Comparison of ENCODE assay signal across 18 mouse cellular contexts in genomic region chr2:124404631-124405562, GRCm38 (mm10).
A peak's percentile ranks its signal among the peaks of the same experiment; 100 is the strongest.
DNase-seq lines count a peak whose midpoint lies in the region; ATAC-seq and TF ChIP-seq lines count a peak whose summit lies in the region.
"Had no signal": no experiment of that assay in that cellular context is flagged by ENCODE, and none has a peak within 500 bp of the region (broad histone marks: within the 10 kb centered on the region; RNA-seq: fewer than 3 reads in every experiment).

No protein-coding gene starts in this region.

- H3K4me1 ChIP-seq in heart, embryonic 11.5 days (ENCODE audit: control insufficient read depth, insufficient read depth, low read length), result peaks cover 17% of the 10 kb centered on the region
- H3K4me1 ChIP-seq in forebrain, embryonic 15.5 days, result peaks cover 14% of the 10 kb centered on the region
- no peaks in the 10 kb centered on the region for H3K4me1 ChIP-seq in kidney, embryonic 15.5 days

- intact Hi-C loops in heart, postnatal 10 days (cut with DNase I), result no loop called here

- no peak overlapping the region for H3K4me2 ChIP-seq in heart, embryonic 11.5 days
- H3K4me2 ChIP-seq in forebrain, embryonic 15.5 days (replicated peaks), result no peak overlapping the region
- no peak overlapping the region for H3K4me2 ChIP-seq in kidney, embryonic 15.5 days
- H3K4me2 ChIP-seq: limb, embryonic 12.5 days; neural tube, embryonic 13.5 days had no signal

- 78% methylated on average over 6 of the region's 6 CpGs for WGBS in heart, embryonic 11.5 days (ENCODE audit: insufficient replicate concordance)
- WGBS in forebrain, embryonic 15.5 days, result 50% methylated on average over 6 of the region's 6 CpGs
- WGBS in kidney, embryonic 15.5 days, result 88% methylated on average over 6 of the region's 6 CpGs

- no peak overlapping the region for H3K4me3 ChIP-seq in heart, embryonic 11.5 days (ENCODE audit: low read depth, low read length)
- no peak overlapping the region for H3K4me3 ChIP-seq in layer of hippocampus, adult 2 months
- H3K4me3 ChIP-seq in forebrain, embryonic 15.5 days, result no peak overlapping the region
- H3K4me3 ChIP-seq in kidney, embryonic 15.5 days (replicated peaks), result no peak overlapping the region
- H3K4me3 ChIP-seq: limb, embryonic 12.5 days; neural tube, embryonic 13.5 days had no signal

- TF ChIP-seq CTCF in layer of hippocampus, adult 2 months (conservative IDR thresholded peaks at IDR 0.05), result no peak

- no peaks in the 10 kb centered on the region for H3K9me3 ChIP-seq in heart, embryonic 11.5 days (replicated peaks; ENCODE audit: control insufficient read depth, low read length)
- no peaks in the 10 kb centered on the region for H3K9me3 ChIP-seq in forebrain, embryonic 15.5 days
- no peaks in the 10 kb centered on the region for H3K9me3 ChIP-seq in kidney, embryonic 15.5 days (replicated peaks)
- H3K9me3 ChIP-seq: limb, embryonic 12.5 days; neural tube, embryonic 13.5 days had no signal

- H3K36me3 ChIP-seq in heart, embryonic 11.5 days (ENCODE audit: control insufficient read depth, insufficient read depth, low read length), result no peaks in the 10 kb centered on the region
- no peaks in the 10 kb centered on the region for H3K36me3 ChIP-seq in forebrain, embryonic 15.5 days
- H3K36me3 ChIP-seq in kidney, embryonic 15.5 days, result no peaks in the 10 kb centered on the region
- H3K36me3 ChIP-seq: limb, embryonic 12.5 days; neural tube, embryonic 13.5 days had no signal

- no peak for DNase-seq in heart, postnatal 10 days
- DNase-seq in layer of hippocampus, adult 2 months (ENCODE audit: low spot score in 2 of 2), result peak in 1 of 2 experiments; percentile 10
- no peak for DNase-seq in layer of hippocampus, postnatal 10 days (ENCODE audit: low spot score in 2 of 2)
- peak; percentile 50 for DNase-seq in brain, adult 2 months (ENCODE audit: low read depth, low spot score)
- DNase-seq: adrenal gland, postnatal 10 days; gastrocnemius, postnatal 25 days; heart, postnatal 36 days; kidney, adult 11 months; kidney, postnatal 4 days; lung, postnatal 14 days; thymus, postnatal 14 days had no signal

- H3K27ac ChIP-seq in heart, embryonic 11.5 days (ENCODE audit: low read depth, low read length), result 0 out of 2 replicates have a peak overlapping the region, but pooled peaks have one; percentile 35
- H3K27ac ChIP-seq in layer of hippocampus, adult 2 months, result peak overlapping the region; percentile 28; the same call in 1 of the 2 replicates
- H3K27ac ChIP-seq in forebrain, embryonic 15.5 days (replicated peaks), result peak overlapping the region; percentile 83
- H3K27ac ChIP-seq in kidney, embryonic 15.5 days, result no peak overlapping the region
- H3K27ac ChIP-seq: limb, embryonic 12.5 days; liver, embryonic 14.5 days; neural tube, embryonic 13.5 days had no signal

- H3K9ac ChIP-seq in heart, embryonic 11.5 days (ENCODE audit: low read depth, low read length), result no peak overlapping the region
- no peak overlapping the region for H3K9ac ChIP-seq in forebrain, embryonic 15.5 days (replicated peaks)
- H3K9ac ChIP-seq in kidney, embryonic 15.5 days, result no peak overlapping the region
- H3K9ac ChIP-seq: limb, embryonic 12.5 days; liver, embryonic 14.5 days; neural tube, embryonic 13.5 days had no signal

- no peaks in the 10 kb centered on the region for H3K27me3 ChIP-seq in heart, embryonic 11.5 days (ENCODE audit: control insufficient read depth, insufficient read depth, low read length)
- no peaks in the 10 kb centered on the region for H3K27me3 ChIP-seq in forebrain, embryonic 15.5 days
- H3K27me3 ChIP-seq in kidney, embryonic 15.5 days, result no peaks in the 10 kb centered on the region
- H3K27me3 ChIP-seq: neural tube, embryonic 13.5 days had no signal

- no peak for ATAC-seq in heart, embryonic 11.5 days (replicated peaks; ENCODE audit: insufficient number of reproducible peaks, low FRiP score, low TSS enrichment)
- ATAC-seq in forebrain, embryonic 15.5 days (replicated peaks), result peak; percentile 86
- no peak for ATAC-seq in kidney, embryonic 15.5 days (replicated peaks; ENCODE audit: low FRiP score)
- ATAC-seq in granulocyte monocyte progenitor cell, adult 5-6 weeks (replicated peaks; ENCODE audit: poor library complexity, severe bottlenecking), result no peak
